In the genomic region with DNA sequence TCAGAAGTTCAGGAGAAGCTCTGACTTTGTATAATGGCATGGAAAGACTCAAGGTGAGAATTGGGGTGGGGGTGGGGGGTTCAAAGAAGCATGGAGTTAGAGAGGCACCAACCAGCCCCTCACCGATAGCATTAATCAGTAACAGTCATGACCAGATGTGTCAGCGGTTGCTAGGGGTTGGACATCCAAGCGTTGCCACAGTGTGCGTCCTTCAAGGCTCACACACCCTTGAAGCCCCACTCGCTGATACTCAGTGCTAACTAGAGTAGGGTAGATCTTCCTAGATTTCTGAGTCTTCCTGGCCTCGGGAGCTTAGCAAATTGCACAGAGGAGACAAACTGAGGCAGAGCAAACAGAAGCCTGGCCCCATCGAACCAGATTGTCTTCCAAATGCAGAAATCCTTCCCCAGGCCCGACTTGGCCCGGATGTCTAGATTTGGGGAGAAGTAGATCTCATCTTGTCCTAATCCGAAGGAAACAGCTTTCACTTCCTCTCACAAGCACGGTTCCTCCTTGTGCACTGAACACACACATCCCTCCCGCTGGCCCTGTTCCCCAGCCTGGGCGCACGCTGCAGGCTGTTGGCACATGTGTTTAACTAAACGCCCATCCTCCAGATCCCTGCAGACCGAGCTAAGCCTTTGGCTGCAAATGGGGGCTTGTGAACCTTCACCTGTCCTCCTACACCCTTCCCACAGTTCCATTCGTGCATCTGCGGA, we compare ENCODE assay signal across 10 mouse cellular contexts.
A peak's percentile ranks its signal among the peaks of the same experiment; 100 is the strongest.
DNase-seq lines count a peak whose midpoint lies in the region; ATAC-seq and TF ChIP-seq lines count a peak whose summit lies in the region.
"Had no signal": no experiment of that assay in that cellular context is flagged by ENCODE, and none has a peak within 500 bp of the region (broad histone marks: within the 10 kb centered on the region; RNA-seq: fewer than 3 reads in every experiment).

No protein-coding gene starts in this region.

- no peak overlapping the region for H3K4me2 ChIP-seq in forebrain, embryonic 16.5 days (ENCODE audit: low read length)
- no peak overlapping the region for H3K4me2 ChIP-seq in midbrain, postnatal 0 days (ENCODE audit: low read depth, low read length, poor library complexity, severe bottlenecking)
- H3K4me2 ChIP-seq: hindbrain, embryonic 12.5 days; midbrain, embryonic 12.5 days had no signal

- ATAC-seq in forebrain, embryonic 16.5 days = peak; percentile 56; the same call in 1 of the 2 replicates
- no peak for ATAC-seq in midbrain, postnatal 0 days (ENCODE audit: low FRiP score)
- ATAC-seq: Patski had no signal

- intact Hi-C loops in left cerebral cortex, postnatal 36 days (cut with DNase I) = no loop called here
- intact Hi-C loops in left cerebral cortex, postnatal 4 days (cut with DNase I) = no loop called here

- peaks cover 3% of the 10 kb centered on the region; the same call in 1 of the 2 replicates for H3K9me3 ChIP-seq in forebrain, embryonic 16.5 days (ENCODE audit: control insufficient read depth, low read length)
- no peaks in the 10 kb centered on the region for H3K9me3 ChIP-seq in midbrain, postnatal 0 days (ENCODE audit: low read length)
- H3K9me3 ChIP-seq: hindbrain, embryonic 12.5 days; midbrain, embryonic 12.5 days had no signal

- 85% methylated on average over 18 of the region's 18 CpGs for whole genome bisulfite sequencing in forebrain, embryonic 16.5 days
- WGBS in midbrain, postnatal 0 days = 89% methylated on average over 18 of the region's 18 CpGs

- peaks cover 16% of the 10 kb centered on the region for H3K4me1 ChIP-seq in forebrain, embryonic 16.5 days (replicated peaks; ENCODE audit: control insufficient read depth, insufficient read depth, low read length)
- H3K4me1 ChIP-seq in midbrain, postnatal 0 days (ENCODE audit: insufficient read depth, low read length) = no peaks in the 10 kb centered on the region

- H3K4me3 ChIP-seq in forebrain, embryonic 16.5 days (replicated peaks; ENCODE audit: low read length) = no peak overlapping the region
- no peak overlapping the region for H3K4me3 ChIP-seq in midbrain, postnatal 0 days (ENCODE audit: low read depth, low read length)
- H3K4me3 ChIP-seq: hindbrain, embryonic 12.5 days; midbrain, embryonic 12.5 days had no signal

- H3K36me3 ChIP-seq in forebrain, embryonic 16.5 days (ENCODE audit: control insufficient read depth, insufficient read depth) = no peaks in the 10 kb centered on the region
- no peaks in the 10 kb centered on the region for H3K36me3 ChIP-seq in midbrain, postnatal 0 days (ENCODE audit: insufficient read depth, low read length)
- H3K36me3 ChIP-seq: hindbrain, embryonic 12.5 days; midbrain, embryonic 12.5 days had no signal

- peak; percentile 25 to 48 for DNase-seq in left cerebral cortex, postnatal 36 days (ENCODE audit: low spot score in 2 of 2)
- DNase-seq in left cerebral cortex, postnatal 4 days = no peak
- DNase-seq in layer of hippocampus, adult 11-12 months (ENCODE audit: low spot score) = peak; percentile 67
- peak; percentile 74 to 77 for DNase-seq in right cerebral cortex, postnatal 10 days (ENCODE audit: low spot score in 2 of 2)
- no peak for DNase-seq in embryo, embryonic 11 days
- no peak for DNase-seq in midbrain, postnatal 0 days (ENCODE audit: low spot score)

- peak overlapping the region; percentile 22; the same call in 1 of the 2 replicates for H3K27ac ChIP-seq in forebrain, embryonic 16.5 days (ENCODE audit: low read length)
- no peak overlapping the region for H3K27ac ChIP-seq in midbrain, postnatal 0 days (ENCODE audit: low read depth, low read length)
- H3K27ac ChIP-seq: hindbrain, embryonic 12.5 days; midbrain, embryonic 12.5 days had no signal

- TF ChIP-seq CTCF in midbrain, postnatal 0 days (IDR thresholded peaks at IDR 0.05) = no peak

- H3K27me3 ChIP-seq in forebrain, embryonic 16.5 days (replicated peaks; ENCODE audit: control insufficient read depth, insufficient read depth, low read length) = no peaks in the 10 kb centered on the region
- H3K27me3 ChIP-seq in midbrain, postnatal 0 days (ENCODE audit: insufficient read depth, low read length) = 0 out of 2 replicates have a peak, but pooled peaks cover 2% of the 10 kb centered on the region

- H3K9ac ChIP-seq in forebrain, embryonic 16.5 days (replicated peaks; ENCODE audit: low read depth, low read length) = no peak overlapping the region
- no peak overlapping the region for H3K9ac ChIP-seq in midbrain, postnatal 0 days (replicated peaks; ENCODE audit: low read length, poor library complexity, severe bottlenecking)
- H3K9ac ChIP-seq: hindbrain, embryonic 12.5 days; midbrain, embryonic 12.5 days had no signal

Comparison
In these comparisons a context has a peak if more than half of its experiments do, and no peak if none do; other contexts are left out.
1. DNase-seq: peak in left cerebral cortex, postnatal 36 days (2 of 2), layer of hippocampus, adult 11-12 months (single experiment) and right cerebral cortex, postnatal 10 days (2 of 2); none in left cerebral cortex, postnatal 4 days (single experiment), embryo, embryonic 11 days (single experiment) and midbrain, postnatal 0 days (single experiment).